Mouse (Mus musculus) large intestine, adult 2 months (tissue): ENCODE data around the gene Ckb. TPM values are rescaled to one million over a fixed set of nuclear protein-coding genes. Genes with fewer than 3 reads are reported as not detected.
"Not testable (repeated sequence)": the region's sequence is repeated elsewhere in the genome, so short reads cannot be mapped to it uniquely, and the experiment has no call there.

Experiments used
- DNase-seq: peaks from one replicate; pipeline ENCODE4 v3.0.0-alpha.2; 2012; ENCODE audit warnings: low read depth, low spot score
- WGBS: fragments of 180-500 bp; shearing (Covaris S2); methylation state at CpG from one replicate; pipeline ENCODE4 v1.1.7; 2018; 5-methylcytosine and 5-hydroxymethylcytosine counted together
- polyA plus RNA-seq: library from polyadenylated mRNA; depleted of rRNA; stranded (reverse); fragments of >200 nt; gene quantifications from 2 replicates; pipeline ENCODE4 v1.2.3, GENCODE M21; 2012; rRNA removed

The Ckb gene
- polyA plus RNA-seq: 427 TPM in 2 replicates

GRCm38 (mm10) chr12:111672176-111672575 is at the start of gene Ckb:
Gene Ckb, minus strand, starts transcription at chr12:111672338.
- under 1% methylated on average over 31 of the region's 31 CpGs for WGBS
- DNase-seq: no peak

GRCm38 (mm10) chr12:111720222-111720621 is 48.1 kb upstream of the Ckb start:
- WGBS: 90% methylated on average over 4 of the region's 4 CpGs
- DNase-seq: no peak

GRCm38 (mm10) chr12:111718656-111719055 is 46.5 kb upstream of the Ckb start:
- 76% methylated on average over 8 of the region's 8 CpGs for WGBS
- DNase-seq: no peak

- 97% methylated on average over 7 of the region's 7 CpGs for WGBS
- DNase-seq: no peak
Measured at GRCm38 (mm10) chr12:111716505-111716904, 44.4 kb upstream of the Ckb start.

- not testable (repeated sequence) for DNase-seq
- WGBS: 47% methylated on average over 6 of the region's 6 CpGs
Measured at GRCm38 (mm10) chr12:111713880-111714279, 41.7 kb upstream of the Ckb start.

- under 1% methylated on average over 86 of the region's 86 CpGs for WGBS
- DNase-seq: peak; percentile 59
Measured at GRCm38 (mm10) chr12:111713004-111713651, 41.0 kb upstream of the Ckb start, which contains the start of the genes Bag5 and Apopt1. Gene Bag5, minus strand, starts transcription at chr12:111713257. Gene Apopt1, plus strand, starts transcription at chr12:111713261.

- WGBS: under 1% methylated on average over 33 of the region's 33 CpGs
Measured at GRCm38 (mm10) chr12:111712476-111712875, 40.3 kb upstream of the Ckb start.

GRCm38 (mm10) chr12:111710091-111710490 is 38.0 kb upstream of the Ckb start:
- no peak for DNase-seq
- 84% methylated on average over 10 of the region's 10 CpGs for WGBS

More at GRCm38 (mm10) chr12:111712476-111712875, 40.3 kb upstream of the Ckb start:
- DNase-seq: no peak

GRCm38 (mm10) chr12:111708181-111708580 is 36.0 kb upstream of the Ckb start:
- WGBS: 61% methylated on average over 4 of the region's 4 CpGs
- no peak for DNase-seq

- WGBS: 24% methylated on average over 15 of the region's 15 CpGs
- no peak for DNase-seq
Measured at GRCm38 (mm10) chr12:111705186-111705973, 33.2 kb upstream of the Ckb start.

- 40% methylated on average over 9 of the region's 9 CpGs for WGBS
- DNase-seq: no peak
Measured at GRCm38 (mm10) chr12:111704609-111705008, 32.5 kb upstream of the Ckb start.

GRCm38 (mm10) chr12:111703301-111703700 is 31.2 kb upstream of the Ckb start:
- no peak for DNase-seq
- WGBS: 61% methylated on average over 3 of the region's 3 CpGs

GRCm38 (mm10) chr12:111700920-111701458 is 28.9 kb upstream of the Ckb start:
- WGBS: 55% methylated on average over 9 of the region's 9 CpGs
- DNase-seq: no peak

- DNase-seq: no peak
- WGBS: 79% methylated on average over 4 of the region's 4 CpGs
Measured at GRCm38 (mm10) chr12:111699542-111699941, 27.4 kb upstream of the Ckb start.

- WGBS: 92% methylated on average over 6 of the region's 6 CpGs
- DNase-seq: no peak
Measured at GRCm38 (mm10) chr12:111698346-111698913, 26.3 kb upstream of the Ckb start.

GRCm38 (mm10) chr12:111697708-111698107 is 25.6 kb upstream of the Ckb start:
- no peak for DNase-seq
- 49% methylated on average over 4 of the region's 4 CpGs for WGBS

GRCm38 (mm10) chr12:111696239-111696638 is 24.1 kb upstream of the Ckb start:
- WGBS: 31% methylated on average over 6 of the region's 6 CpGs
- DNase-seq: no peak

- no peak for DNase-seq
- WGBS: 73% methylated on average over 13 of the region's 13 CpGs
Measured at GRCm38 (mm10) chr12:111694880-111695804, 23.0 kb upstream of the Ckb start.

GRCm38 (mm10) chr12:111694271-111694781 is 22.2 kb upstream of the Ckb start:
- DNase-seq: no peak
- 44% methylated on average over 12 of the region's 12 CpGs for WGBS
